Mouse (Mus musculus) neural tube, embryonic 11.5 days (tissue): Measurements from ENCODE around the gene Birc7. TPM values are rescaled to one million over a fixed set of nuclear protein-coding genes. Genes with fewer than 3 reads are reported as not detected.

Experiments used
- ATAC-seq: fragments of 200-750 bp; cut with Nextera tagmentation; 2 replicates; pipeline ENCODE4 v1.8.0; 2017; ENCODE audit warnings: moderate number of reproducible peaks, mild to moderate bottlenecking, moderate TSS enrichment, moderate library complexity; ENCODE audit not compliant: insufficient read depth, low FRiP score, low TSS enrichment
- DNase-seq: peaks from one replicate; pipeline ENCODE4 v3.0.0-alpha.2; 2015; ENCODE audit warnings: low spot score
- H3K27ac ChIP-seq: fragments of 300-500 bp; sonication (generic); 2 replicates; pipeline ENCODE4 v1.5.1; 2014; ENCODE audit warnings: low read depth, mild to moderate bottlenecking, low read length
- H3K27me3 ChIP-seq: fragments of 300-500 bp; sonication (generic); 2 replicates; pipeline ENCODE4 v1.6.1; 2014; ENCODE audit warnings: mild to moderate bottlenecking, low read length, mixed read lengths; ENCODE audit not compliant: control insufficient read depth, insufficient read depth
- H3K36me3 ChIP-seq: fragments of 300-500 bp; sonication (generic); 2 replicates; pipeline ENCODE4 v1.6.1; 2014; ENCODE audit warnings: mild to moderate bottlenecking, low read length, moderate library complexity, mixed read lengths; ENCODE audit not compliant: control insufficient read depth, insufficient read depth
- H3K4me1 ChIP-seq: fragments of 300-500 bp; sonication (generic); 2 replicates; pipeline ENCODE4 v1.6.1; 2014; ENCODE audit warnings: low read length, mixed read lengths; ENCODE audit not compliant: control insufficient read depth, insufficient read depth
- H3K4me2 ChIP-seq: fragments of 300-500 bp; sonication (generic); 2 replicates; pipeline ENCODE4 v1.6.1; 2014; ENCODE audit warnings: low read depth, mild to moderate bottlenecking, moderate library complexity
- H3K4me3 ChIP-seq: fragments of 300-500 bp; sonication (generic); 2 replicates; pipeline ENCODE4 v1.5.1; 2014; ENCODE audit warnings: low read depth, low read length
- H3K9ac ChIP-seq: fragments of 300-500 bp; sonication (generic); 2 replicates; pipeline ENCODE4 v1.6.1; 2014; ENCODE audit warnings: mild to moderate bottlenecking, low read length
- H3K9me3 ChIP-seq: fragments of 300-500 bp; sonication (generic); 2 replicates; pipeline ENCODE4 v1.6.1; 2016; ENCODE audit warnings: low read length; ENCODE audit not compliant: control insufficient read depth
- WGBS: fragments of 180-500 bp; shearing (Covaris S2); extraction: QIAGEN DNeasy Blood & Tissue Kit; methylation state at CpG from one replicate; pipeline ENCODE4 v1.1.7; 2014; 5-methylcytosine and 5-hydroxymethylcytosine counted together
- polyA plus RNA-seq: library from polyadenylated mRNA; unstranded; fragments of >200 nt; fragmentation: Nextera tagmentation; extraction: Ambion mirVana; gene quantifications from 2 replicates; pipeline ENCODE4 v1.2.1, GENCODE M21; 2014

The Birc7 gene
- polyA plus RNA-seq, 1 experiment from 2014 or later, result 0.25 TPM

DNA sequence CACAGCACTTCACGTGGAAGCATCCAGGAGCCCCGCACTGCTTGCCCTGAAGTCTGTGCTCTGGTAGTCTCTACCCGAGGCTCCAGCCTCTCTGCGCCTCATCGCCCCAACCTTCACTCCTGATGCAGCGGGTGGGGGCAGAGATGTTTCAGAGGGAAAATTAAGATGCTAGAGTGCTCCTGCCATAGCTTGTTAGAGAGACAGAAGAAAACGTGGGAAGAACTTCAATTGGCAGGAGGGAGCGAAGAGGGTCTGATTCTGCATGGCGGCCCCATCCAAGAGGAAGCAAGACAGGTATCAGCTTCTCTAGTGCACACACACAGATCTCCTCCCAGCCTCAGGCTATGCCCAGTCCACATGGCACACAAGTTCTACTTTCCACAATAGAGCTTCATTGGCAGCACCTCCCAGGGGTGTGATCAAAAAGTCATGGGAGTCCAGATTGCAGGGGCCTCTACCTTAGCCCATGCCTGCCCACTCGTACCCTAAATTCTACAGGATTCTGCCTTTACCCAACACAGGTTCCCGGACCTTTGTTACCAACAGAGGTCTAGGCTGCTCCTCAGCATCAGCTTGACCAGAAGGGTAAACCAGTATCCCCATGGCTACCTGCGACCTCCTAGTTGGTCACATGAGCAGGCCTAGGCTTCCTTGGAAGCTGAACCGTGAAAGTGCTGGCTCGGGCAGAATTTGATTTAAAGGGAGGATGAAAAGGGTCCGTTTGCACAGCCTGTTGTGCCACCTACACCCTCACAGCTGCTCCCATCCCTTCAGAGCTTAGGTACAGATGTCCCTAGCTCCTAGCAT is 31.8 kb upstream of the Birc7 start:
- 73% methylated on average over 15 of the region's 15 CpGs for WGBS
- peaks cover 15% of the 10 kb centered on the region; the same call in 1 of the 2 replicates for H3K27me3 ChIP-seq
- no peaks in the 10 kb centered on the region for H3K9me3 ChIP-seq
- no peak overlapping the region for H3K4me3 ChIP-seq
- no peak overlapping the region for H3K4me2 ChIP-seq
- H3K36me3 ChIP-seq, result no peaks in the 10 kb centered on the region
- no peak for DNase-seq
- H3K9ac ChIP-seq, result 0 out of 2 replicates have a peak overlapping the region, but pooled peaks have one; percentile 99
- peaks cover 18% of the 10 kb centered on the region for H3K4me1 ChIP-seq
- no peak overlapping the region for H3K27ac ChIP-seq
- no peak for ATAC-seq

DNA sequence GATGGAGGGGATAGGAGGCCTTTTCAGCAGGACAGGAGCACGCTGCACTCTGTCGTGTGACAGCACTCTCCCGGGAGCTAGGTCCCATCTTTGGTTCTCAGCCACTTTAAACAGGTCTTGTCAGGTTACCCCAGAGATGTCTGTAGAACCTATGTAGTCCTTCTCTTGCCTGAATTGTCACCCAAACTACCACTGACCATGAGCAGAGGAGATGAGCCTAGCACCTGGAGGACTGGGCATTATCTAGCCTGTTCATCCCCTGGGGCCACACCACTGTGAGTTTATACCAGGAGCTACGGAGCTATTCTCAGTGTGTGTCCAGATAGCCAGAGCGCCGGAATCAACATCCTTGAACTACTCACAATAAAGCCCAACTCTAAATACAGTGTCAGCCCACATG is 31.0 kb upstream of the Birc7 start:
- no peaks in the 10 kb centered on the region for H3K36me3 ChIP-seq
- H3K27ac ChIP-seq, result 0 out of 2 replicates have a peak overlapping the region, but pooled peaks have one; percentile 20
- no peak for DNase-seq
- no peak overlapping the region for H3K9ac ChIP-seq
- 81% methylated on average over 6 of the region's 6 CpGs for WGBS
- H3K4me2 ChIP-seq, result no peak overlapping the region
- peaks cover 18% of the 10 kb centered on the region for H3K4me1 ChIP-seq
- H3K4me3 ChIP-seq, result no peak overlapping the region
- no peaks in the 10 kb centered on the region for H3K9me3 ChIP-seq
- H3K27me3 ChIP-seq, result peaks cover 15% of the 10 kb centered on the region; the same call in 1 of the 2 replicates
- no peak for ATAC-seq

DNA sequence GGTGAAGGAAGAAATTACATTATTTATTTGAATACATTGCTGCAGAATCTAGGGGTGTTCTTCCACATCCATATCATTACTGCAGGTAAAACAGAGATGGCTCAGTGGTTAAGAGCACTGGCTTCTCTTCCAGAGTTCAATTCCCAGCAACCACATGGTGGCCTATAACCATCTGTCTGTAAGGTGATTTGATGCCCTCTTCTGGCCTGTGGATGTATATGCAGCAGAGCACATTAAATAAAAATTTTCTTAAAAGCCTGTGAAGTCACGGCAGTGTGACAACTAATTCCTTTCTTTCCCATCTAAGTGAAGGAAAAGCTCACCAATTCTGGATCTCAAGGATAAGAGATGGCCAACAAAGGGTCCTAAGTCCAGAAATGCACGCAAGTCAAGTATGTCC is 26.7 kb upstream of the Birc7 start:
- H3K27me3 ChIP-seq, result no peaks in the 10 kb centered on the region
- H3K4me3 ChIP-seq, result no peak overlapping the region
- H3K9me3 ChIP-seq, result no peaks in the 10 kb centered on the region
- H3K27ac ChIP-seq, result no peak overlapping the region
- H3K36me3 ChIP-seq, result peaks cover under 1% of the 10 kb centered on the region; the same call in 1 of the 2 replicates
- WGBS, result 52% methylated on average over 2 of the region's 2 CpGs
- H3K4me1 ChIP-seq, result no peaks in the 10 kb centered on the region
- no peak overlapping the region for H3K9ac ChIP-seq
- no peak for ATAC-seq
- peak; percentile 60 for DNase-seq
- H3K4me2 ChIP-seq, result no peak overlapping the region

DNA sequence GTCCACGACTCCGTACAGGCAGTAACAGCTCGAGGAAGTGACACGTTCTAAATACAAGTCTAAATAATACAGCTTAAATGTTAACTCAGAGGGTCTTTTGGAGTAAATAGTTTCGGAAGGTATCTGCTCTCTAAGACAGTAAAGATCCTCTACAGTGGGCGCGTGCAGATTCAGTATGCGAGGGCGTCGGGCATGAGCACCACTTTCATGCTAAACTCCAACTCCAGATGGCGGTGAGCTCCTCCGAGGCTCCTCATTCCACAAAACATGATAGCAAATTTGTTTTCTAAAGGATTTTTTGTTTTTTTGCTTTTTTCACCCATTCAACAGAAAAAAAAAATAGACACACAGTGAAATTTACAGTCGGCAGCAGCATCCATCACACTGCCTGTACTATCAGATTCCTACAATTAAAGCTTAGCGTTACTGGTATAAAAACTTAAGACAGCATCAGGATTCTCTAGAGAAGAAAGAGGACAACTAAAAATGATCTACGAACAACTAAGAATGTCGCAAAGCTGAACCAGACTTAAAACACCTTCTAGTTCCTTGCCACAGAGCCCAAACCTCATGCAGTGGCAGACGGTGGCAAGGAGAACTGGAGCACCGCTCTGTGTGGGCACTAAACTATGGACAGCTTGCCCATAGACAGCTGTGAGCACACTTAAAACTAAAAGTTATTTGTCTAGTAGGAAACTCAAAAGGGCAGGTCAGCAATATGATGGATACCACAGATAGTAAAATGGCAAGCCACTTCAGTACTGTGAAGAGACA is 24.2 kb upstream of the Birc7 start:
- Histone ChIP-seq H3K27ac (no peak overlapping the region), H3K27me3 (no peaks in the 10 kb centered on the region), H3K4me3 (no peak overlapping the region), H3K4me1 (no peaks in the 10 kb centered on the region), H3K36me3 (peaks cover 2% of the 10 kb centered on the region; the same call in 1 of the 2 replicates), H3K9me3 (no peaks in the 10 kb centered on the region), H3K4me2 (no peak overlapping the region), H3K9ac (no peak overlapping the region)
- no peak for DNase-seq
- ATAC-seq, result no peak
- WGBS, result 93% methylated on average over 18 of the region's 18 CpGs

DNA sequence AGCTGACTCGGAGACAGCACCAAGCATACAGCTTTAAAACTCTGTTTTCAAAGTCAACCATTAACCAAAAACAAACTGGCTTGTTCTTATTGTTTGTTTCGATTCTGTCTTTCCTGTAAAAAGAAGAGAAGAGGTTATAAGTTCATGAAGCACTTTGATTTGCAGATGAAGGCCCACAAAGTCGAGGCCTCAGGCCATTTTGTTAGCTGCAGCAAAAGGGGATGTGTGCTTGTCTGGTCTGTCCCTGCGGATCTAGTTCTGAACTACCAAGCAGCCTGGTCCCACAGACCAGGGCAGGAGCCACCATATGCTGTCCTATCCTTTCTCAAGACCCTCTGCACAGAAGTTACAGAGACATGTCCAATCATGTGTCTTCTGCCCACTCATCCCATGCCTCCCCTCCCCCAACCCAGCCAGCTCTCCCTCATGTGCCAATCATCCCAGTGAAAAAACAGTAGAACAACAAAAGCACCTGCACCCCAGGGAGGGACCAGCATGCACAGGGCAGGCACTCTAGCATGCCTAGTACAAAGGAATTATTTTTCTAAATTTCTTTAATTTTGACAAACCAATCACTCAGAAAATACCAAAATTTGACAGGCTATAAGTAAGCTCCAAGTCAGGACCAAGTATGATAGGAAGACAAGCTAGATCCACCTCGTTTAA is 23.1 kb upstream of the Birc7 start:
- Histone ChIP-seq H3K27ac (no peak overlapping the region), H3K36me3 (peaks cover 7% of the 10 kb centered on the region), H3K27me3 (no peaks in the 10 kb centered on the region), H3K4me3 (no peak overlapping the region), H3K4me1 (no peaks in the 10 kb centered on the region), H3K9me3 (no peaks in the 10 kb centered on the region), H3K4me2 (no peak overlapping the region), H3K9ac (no peak overlapping the region)
- DNase-seq, result no peak
- WGBS, result 67% methylated on average over 5 of the region's 5 CpGs
- ATAC-seq, result no peak

DNA sequence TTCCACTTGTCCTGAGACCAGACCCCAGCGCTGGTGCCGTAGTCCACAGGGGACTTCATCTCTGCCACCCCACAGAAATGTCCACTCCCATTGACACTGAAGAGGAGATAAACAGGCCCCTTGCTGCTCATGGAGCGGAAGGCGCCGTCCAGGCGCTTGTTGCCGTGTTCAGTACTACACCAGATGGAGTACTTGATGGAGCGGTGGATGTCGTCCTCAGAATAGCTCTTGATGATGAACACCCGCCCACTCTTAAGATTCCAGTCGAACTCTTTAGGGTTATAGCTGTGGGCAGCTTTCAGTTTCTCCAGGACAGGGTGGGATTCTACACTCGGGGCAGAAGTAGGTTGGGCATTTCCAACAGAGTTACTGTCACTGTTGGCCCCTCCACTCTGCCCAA is 17.9 kb upstream of the Birc7 start:
- Histone ChIP-seq H3K4me2 (no peak overlapping the region), H3K27ac (no peak overlapping the region), H3K36me3 (peaks cover 25% of the 10 kb centered on the region), H3K4me3 (no peak overlapping the region), H3K9me3 (no peaks in the 10 kb centered on the region), H3K27me3 (no peaks in the 10 kb centered on the region), H3K9ac (no peak overlapping the region), H3K4me1 (no peaks in the 10 kb centered on the region)
- DNase-seq (peak; percentile 5), ATAC-seq (no peak)
- WGBS, result 93% methylated on average over 12 of the region's 12 CpGs

DNA sequence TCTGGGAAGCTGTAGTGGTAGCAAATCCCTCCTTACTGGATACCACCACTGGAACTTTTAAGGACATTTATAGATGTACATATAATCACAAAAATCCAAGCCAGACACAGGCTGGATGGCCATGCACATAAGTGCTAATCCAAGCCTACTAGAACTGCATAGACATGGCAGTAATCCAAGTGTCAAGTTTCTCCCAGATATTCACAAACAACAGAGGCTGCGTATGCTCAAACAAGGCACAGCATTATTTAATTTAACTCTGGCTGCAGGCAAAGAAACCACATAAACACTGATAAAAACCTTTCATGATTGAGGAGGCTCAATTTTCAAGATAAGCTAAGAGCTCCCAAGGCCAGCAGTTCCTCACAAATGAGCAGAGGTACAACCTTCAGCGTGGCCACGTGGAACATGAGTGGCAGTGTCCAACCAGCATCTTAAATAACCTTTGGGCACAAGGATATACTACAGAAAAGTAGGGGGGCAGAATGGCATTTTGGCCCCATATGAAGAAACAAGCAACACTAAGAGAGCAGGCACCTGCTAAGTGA is 12.9 kb upstream of the Birc7 start:
- DNase-seq, result no peak
- WGBS, result 98% methylated on average over 3 of the region's 3 CpGs
- Histone ChIP-seq H3K4me3 (no peak overlapping the region), H3K4me1 (peaks cover 6% of the 10 kb centered on the region), H3K27me3 (no peaks in the 10 kb centered on the region), H3K9ac (no peak overlapping the region), H3K9me3 (no peaks in the 10 kb centered on the region), H3K36me3 (peaks cover 16% of the 10 kb centered on the region), H3K4me2 (no peak overlapping the region), H3K27ac (no peak overlapping the region)
- no peak for ATAC-seq
